Mouse (Mus musculus): Measurements from ENCODE around the gene Abhd17c. TPM values are rescaled to one million over a fixed set of nuclear protein-coding genes. Genes with fewer than 3 reads are reported as not detected.

The Abhd17c gene
- total RNA-seq, 4 experiments from 2014 or later: 8.5 to 10.2 (median 8.9) TPM

- DNase-seq (ENCODE audit: low spot score in 2 of 2): no peak
These were observed 32.2 kb downstream of the Abhd17c start for GRCm38 (mm10) chr7:84119216-84120105.

GRCm38 (mm10) chr7:84117543-84118122 is 34.1 kb downstream of the Abhd17c start:
- no peak for DNase-seq (ENCODE audit: low spot score in 2 of 2)

- DNase-seq (ENCODE audit: low spot score in 2 of 2): no peak
These were observed 34.8 kb downstream of the Abhd17c start for GRCm38 (mm10) chr7:84116621-84117542.

GRCm38 (mm10) chr7:84115385-84115784 is 36.3 kb downstream of the Abhd17c start:
- DNase-seq (ENCODE audit: low spot score in 2 of 2): no peak

- DNase-seq (ENCODE audit: low spot score in 2 of 2): no peak
These were observed 36.9 kb downstream of the Abhd17c start for GRCm38 (mm10) chr7:84114775-84115174.

GRCm38 (mm10) chr7:84113035-84113390 is 38.7 kb downstream of the Abhd17c start:
- DNase-seq (ENCODE audit: low spot score in 2 of 2): no peak

GRCm38 (mm10) chr7:84112351-84113034 is 39.2 kb downstream of the Abhd17c start:
- DNase-seq (ENCODE audit: low spot score in 2 of 2): no peak

GRCm38 (mm10) chr7:84111716-84112350 is 39.9 kb downstream of the Abhd17c start:
- DNase-seq (ENCODE audit: low spot score in 2 of 2): no peak

GRCm38 (mm10) chr7:84106942-84107341 is 44.8 kb downstream of the Abhd17c start:
- DNase-seq (ENCODE audit: low spot score in 2 of 2): no peak

- DNase-seq (ENCODE audit: low spot score in 2 of 2): no peak
These were observed 49.1 kb downstream of the Abhd17c start for GRCm38 (mm10) chr7:84102589-84102988.

GRCm38 (mm10) chr7:84100672-84101071 is 51.0 kb downstream of the Abhd17c start:
- no peak for DNase-seq (ENCODE audit: low spot score in 2 of 2)

GRCm38 (mm10) chr7:84098098-84098497 is 53.6 kb downstream of the Abhd17c start:
- no peak for DNase-seq (ENCODE audit: low spot score in 2 of 2)

GRCm38 (mm10) chr7:84096501-84096900 is 55.2 kb downstream of the Abhd17c start:
- DNase-seq (ENCODE audit: low spot score in 2 of 2): no peak

- no peak for DNase-seq (ENCODE audit: low spot score in 2 of 2)
These were observed 60.9 kb downstream of the Abhd17c start for GRCm38 (mm10) chr7:84090793-84091192.

GRCm38 (mm10) chr7:84089777-84090176 is 61.9 kb downstream of the Abhd17c start:
- DNase-seq (ENCODE audit: low spot score in 2 of 2): no peak

- DNase-seq (ENCODE audit: low spot score in 2 of 2): peak; percentile 44 to 54
These were observed 62.7 kb downstream of the Abhd17c start for GRCm38 (mm10) chr7:84088971-84089370.

GRCm38 (mm10) chr7:84088191-84088590 is 63.5 kb downstream of the Abhd17c start:
- DNase-seq (ENCODE audit: low spot score in 2 of 2): no peak

- DNase-seq (ENCODE audit: low spot score in 2 of 2): peak; percentile 56 to 57
These were observed 65.5 kb downstream of the Abhd17c start, which contains the start of gene Cemip for GRCm38 (mm10) chr7:84086039-84086829. Cemip (minus strand) TSS chr7:84086502.

- peak in 1 of 2 experiments; percentile 16 for DNase-seq (ENCODE audit: low spot score in 2 of 2)
These were observed 66.4 kb downstream of the Abhd17c start for GRCm38 (mm10) chr7:84085049-84085945.
